Mouse (Mus musculus) spleen, adult 2 months (tissue): Measurements from ENCODE around the gene Bfsp1.

Experiments
- CTCF ChIP-seq: fragments of 200-500 bp; IDR thresholded peaks from 2 replicates; pipeline ENCODE4 v1.5.1; 2011; ENCODE audit warnings: mild to moderate bottlenecking, inconsistent platforms; ENCODE audit not compliant: insufficient read depth, insufficient read length, insufficient replicate concordance; ENCODE audit errors: extremely low read depth
- POLR2A ChIP-seq: fragments of 200-500 bp; IDR thresholded peaks from 2 replicates; pipeline ENCODE4 v1.6.1; 2011; ENCODE audit warnings: low read depth, low read length, inconsistent platforms

GRCm38 (mm10) chr2:143844779-143845178, 18.2 kb downstream of the Bfsp1 start:
- no peak for TF ChIP-seq CTCF
- TF ChIP-seq POLR2A: no peak
